Comparison of ENCODE assay signal across 17 mouse cellular contexts in genomic region chr6:43457989-43458388, GRCm38 (mm10).
"Had no signal": no experiment of that assay in that cellular context is flagged by ENCODE, and none has a peak within 500 bp of the region (broad histone marks: within the 10 kb centered on the region; RNA-seq: fewer than 3 reads in every experiment).

No protein-coding gene starts in this region.

- H3K27me3 ChIP-seq: limb, embryonic 13.5 days; liver, embryonic 12.5 days; liver, embryonic 15.5 days; lung, embryonic 15.5 days; megakaryocyte, embryonic 14.5 days had no signal

- H3K4me3 ChIP-seq: layer of hippocampus, adult 2 months; limb, embryonic 10.5 days; limb, embryonic 13.5 days; liver, embryonic 12.5 days; liver, embryonic 15.5 days; lung, embryonic 15.5 days; megakaryocyte, embryonic 14.5 days; midbrain, embryonic 10.5 days had no signal

- H3K4me2 ChIP-seq: limb, embryonic 13.5 days; liver, embryonic 12.5 days; liver, embryonic 15.5 days; lung, embryonic 15.5 days had no signal

- DNase-seq: kidney, postnatal 25 days; layer of hippocampus, adult 9-11 months; liver; lung, adult 18-20 months; lung, postnatal 10 days; lung, postnatal 36 days; thymus, adult 18-20 months; thymus, postnatal 36 days had no signal

- H3K27ac ChIP-seq: kidney, postnatal 0 days; layer of hippocampus, adult 2 months; limb, embryonic 10.5 days; limb, embryonic 13.5 days; liver, embryonic 12.5 days; liver, embryonic 15.5 days; lung, embryonic 15.5 days; midbrain, embryonic 10.5 days had no signal

- H3K9me3 ChIP-seq: limb, embryonic 10.5 days; limb, embryonic 13.5 days; liver, embryonic 12.5 days; liver, embryonic 15.5 days; lung, embryonic 15.5 days; megakaryocyte, embryonic 14.5 days; midbrain, embryonic 10.5 days had no signal

- H3K36me3 ChIP-seq: limb, embryonic 10.5 days; limb, embryonic 13.5 days; liver, embryonic 12.5 days; liver, embryonic 15.5 days; lung, embryonic 15.5 days; midbrain, embryonic 10.5 days had no signal

- ATAC-seq: liver, embryonic 12.5 days had no signal

- H3K4me1 ChIP-seq: limb, embryonic 10.5 days; limb, embryonic 13.5 days; liver, embryonic 12.5 days; liver, embryonic 15.5 days; lung, embryonic 15.5 days; megakaryocyte, embryonic 14.5 days; midbrain, embryonic 10.5 days had no signal

- H3K9ac ChIP-seq: limb, embryonic 13.5 days; liver, embryonic 12.5 days; liver, embryonic 15.5 days; lung, embryonic 15.5 days had no signal
